Mouse (Mus musculus) erythroblast, embryonic 14.5 days (primary cell): ENCODE results near the gene Tcp11l2. TPM values are rescaled to one million over a fixed set of nuclear protein-coding genes. Genes with fewer than 3 reads are reported as not detected.

Source experiments
- H3K27me3 ChIP-seq: 2 replicates; pipeline ENCODE4 v1.6.1; 2012; ENCODE audit warnings: inconsistent platforms; ENCODE audit not compliant: control insufficient read depth
- H3K36me3 ChIP-seq: 2 replicates; pipeline ENCODE4 v1.6.1; 2012; ENCODE audit warnings: mild to moderate bottlenecking, inconsistent platforms; ENCODE audit not compliant: control insufficient read depth
- H3K4me1 ChIP-seq: 2 replicates; pipeline ENCODE4 v1.6.1; 2012; ENCODE audit warnings: inconsistent platforms; ENCODE audit not compliant: control insufficient read depth
- H3K4me3 ChIP-seq: replicated peaks from 2 replicates; pipeline ENCODE3; 2012; ENCODE audit warnings: moderate library complexity, mild to moderate bottlenecking, inconsistent platforms
- H3K9me3 ChIP-seq: 2 replicates; pipeline ENCODE4 v1.6.1; 2012; ENCODE audit warnings: low read length, inconsistent platforms, mixed read lengths; ENCODE audit not compliant: control insufficient read depth
- GATA1 ChIP-seq: IDR thresholded peaks from 2 replicates; pipeline ENCODE4 v1.6.1; 2012; ENCODE audit warnings: low read length, inconsistent platforms, mixed read lengths
- TAL1 ChIP-seq: IDR thresholded peaks from 3 replicates; pipeline ENCODE4 v1.6.1; 2012; ENCODE audit warnings: low read length, inconsistent platforms, mixed read lengths
- polyA plus RNA-seq: library from polyadenylated mRNA; stranded (reverse); fragments of >175 nt; gene quantifications from 2 replicates; pipeline ENCODE4 v1.2.3, GENCODE M21; 2012

The Tcp11l2 gene
- polyA plus RNA-seq, 1 experiment, result 0.63 TPM

DNA sequence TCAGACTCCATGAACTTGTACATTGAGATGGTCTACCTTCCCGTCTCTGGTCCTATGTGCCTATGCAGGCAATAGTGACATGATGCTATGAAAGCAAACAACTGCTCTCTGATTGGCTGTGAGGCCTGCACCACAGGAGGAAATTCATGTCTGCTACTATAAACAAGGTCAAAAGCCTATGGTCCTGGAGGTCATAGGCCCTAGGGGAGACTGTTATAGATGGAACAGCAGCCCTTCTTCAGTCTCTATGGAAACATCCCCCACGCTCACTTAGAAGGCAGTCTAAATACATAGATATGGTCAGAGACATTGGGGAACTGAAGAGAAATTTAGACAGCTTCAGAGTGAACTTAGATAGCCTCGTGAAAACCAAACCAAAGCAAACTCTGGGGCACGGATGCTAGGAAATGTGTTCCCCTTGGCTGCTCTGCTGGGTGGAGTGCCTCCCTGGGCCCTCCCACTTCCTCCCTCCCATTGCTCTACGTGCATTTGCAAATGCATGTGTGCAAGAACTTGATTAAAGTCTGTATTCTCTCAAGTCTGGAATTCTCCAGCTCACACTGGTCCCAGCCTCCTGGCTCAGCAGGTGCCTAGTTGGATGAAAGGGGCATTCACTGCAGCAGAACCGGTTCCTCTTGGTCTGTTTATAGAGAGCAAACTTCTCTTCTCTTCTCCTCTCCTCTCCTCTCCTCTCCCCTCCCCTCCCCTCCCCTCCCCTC, 22.0 kb upstream of the Tcp11l2 start:
- H3K4me3 ChIP-seq, result no peak overlapping the region
- no peaks in the 10 kb centered on the region for H3K27me3 ChIP-seq
- TF ChIP-seq GATA1 (no peak), TAL1 (no peak)
- peaks cover 2% of the 10 kb centered on the region for H3K4me1 ChIP-seq
- H3K36me3 ChIP-seq, result no peaks in the 10 kb centered on the region
- H3K9me3 ChIP-seq, result peaks cover 11% of the 10 kb centered on the region

DNA sequence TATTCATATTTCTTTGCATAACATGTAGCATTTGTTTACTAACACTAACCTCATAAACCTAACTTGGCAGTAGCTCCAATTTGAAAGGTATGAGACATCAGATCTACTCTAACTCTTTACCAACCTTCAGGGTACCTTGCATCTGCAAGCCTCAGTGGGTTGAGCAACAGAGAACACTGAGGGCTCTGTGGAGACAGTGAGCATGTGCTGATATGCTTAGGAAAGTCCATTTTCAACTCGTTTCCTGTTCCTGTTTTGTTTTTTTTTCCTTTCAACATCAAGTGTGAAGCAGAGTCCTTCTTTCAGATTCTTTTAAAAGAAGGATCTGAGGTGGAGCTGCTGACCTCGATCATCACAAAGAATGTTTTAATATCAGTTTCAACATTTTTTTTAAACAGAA, 20.3 kb upstream of the Tcp11l2 start:
- Histone ChIP-seq H3K36me3 (no peaks in the 10 kb centered on the region), H3K4me1 (peaks cover 2% of the 10 kb centered on the region), H3K4me3 (no peak overlapping the region), H3K27me3 (no peaks in the 10 kb centered on the region), H3K9me3 (peaks cover 11% of the 10 kb centered on the region)
- no peak for TF ChIP-seq TAL1
- TF ChIP-seq GATA1, result no peak

DNA sequence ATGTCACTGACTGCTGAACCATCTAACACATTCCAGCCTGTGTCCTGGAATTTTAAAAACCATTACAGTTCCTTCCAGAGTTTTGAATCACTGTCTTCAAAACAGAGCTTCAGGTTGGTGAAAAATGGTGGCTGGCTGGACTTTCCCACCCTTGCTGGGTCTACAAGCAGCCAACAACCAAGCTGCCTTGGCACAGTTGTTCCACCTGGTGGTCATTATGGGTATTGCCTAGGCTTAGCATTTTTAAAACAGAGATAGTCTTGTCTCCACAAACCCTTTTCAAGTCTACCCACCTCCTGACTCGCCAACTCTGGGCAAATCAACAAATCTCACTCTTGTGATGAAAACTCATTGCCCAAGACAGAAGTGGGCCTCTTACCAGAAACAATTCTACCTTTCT, 17.9 kb upstream of the Tcp11l2 start:
- no peak for TF ChIP-seq GATA1
- TF ChIP-seq TAL1, result no peak
- Histone ChIP-seq H3K9me3 (peaks cover 9% of the 10 kb centered on the region), H3K4me1 (peaks cover 12% of the 10 kb centered on the region), H3K4me3 (no peak overlapping the region), H3K27me3 (peaks cover 6% of the 10 kb centered on the region), H3K36me3 (no peaks in the 10 kb centered on the region)

DNA sequence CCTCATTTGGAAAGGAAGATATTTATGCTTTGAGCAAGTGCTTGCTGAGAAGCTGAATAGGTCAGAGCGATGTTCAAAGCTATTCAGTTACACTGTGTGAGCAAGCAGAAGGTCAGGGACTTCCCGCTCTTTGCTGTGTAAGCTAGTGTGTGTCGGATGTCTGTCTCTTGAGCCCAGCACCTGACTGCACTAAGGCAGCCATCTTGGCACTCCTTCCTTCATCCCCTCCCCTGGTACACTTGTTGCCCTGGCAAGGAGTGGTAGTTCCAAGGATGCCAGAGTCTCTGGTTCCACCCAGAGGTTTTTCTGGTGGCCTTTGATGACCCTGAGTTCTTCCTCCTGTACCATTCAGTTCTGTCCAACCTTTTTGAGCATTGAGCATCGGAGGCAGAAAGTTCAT, 16.4 kb upstream of the Tcp11l2 start:
- no peaks in the 10 kb centered on the region for H3K36me3 ChIP-seq
- no peak overlapping the region for H3K4me3 ChIP-seq
- peaks cover 6% of the 10 kb centered on the region for H3K27me3 ChIP-seq
- peaks cover 9% of the 10 kb centered on the region for H3K9me3 ChIP-seq
- peaks cover 9% of the 10 kb centered on the region for H3K4me1 ChIP-seq
- no peak for TF ChIP-seq GATA1
- TF ChIP-seq TAL1, result no peak

DNA sequence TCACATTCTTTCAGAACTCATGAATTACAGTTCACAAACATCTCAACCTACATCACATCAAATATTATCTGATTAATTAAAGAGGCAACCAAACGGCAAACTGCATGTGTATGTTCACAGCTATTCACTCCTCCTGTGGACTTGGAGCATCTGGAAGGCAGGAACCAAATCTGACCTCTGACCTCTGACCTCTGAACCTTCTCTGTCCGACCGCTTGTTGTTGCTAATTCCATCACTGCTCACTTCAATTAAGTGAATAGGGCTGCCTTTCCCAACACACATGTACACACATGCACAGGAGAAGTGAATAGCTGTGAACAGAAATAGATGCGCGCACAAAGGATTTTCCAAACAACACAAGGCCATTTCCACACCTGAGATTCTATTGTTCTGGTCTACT, 14.3 kb upstream of the Tcp11l2 start:
- Histone ChIP-seq H3K36me3 (no peaks in the 10 kb centered on the region), H3K4me3 (no peak overlapping the region), H3K27me3 (peaks cover 6% of the 10 kb centered on the region), H3K4me1 (peaks cover 9% of the 10 kb centered on the region), H3K9me3 (peaks cover 9% of the 10 kb centered on the region)
- TF ChIP-seq GATA1 (no peak), TAL1 (no peak)

DNA sequence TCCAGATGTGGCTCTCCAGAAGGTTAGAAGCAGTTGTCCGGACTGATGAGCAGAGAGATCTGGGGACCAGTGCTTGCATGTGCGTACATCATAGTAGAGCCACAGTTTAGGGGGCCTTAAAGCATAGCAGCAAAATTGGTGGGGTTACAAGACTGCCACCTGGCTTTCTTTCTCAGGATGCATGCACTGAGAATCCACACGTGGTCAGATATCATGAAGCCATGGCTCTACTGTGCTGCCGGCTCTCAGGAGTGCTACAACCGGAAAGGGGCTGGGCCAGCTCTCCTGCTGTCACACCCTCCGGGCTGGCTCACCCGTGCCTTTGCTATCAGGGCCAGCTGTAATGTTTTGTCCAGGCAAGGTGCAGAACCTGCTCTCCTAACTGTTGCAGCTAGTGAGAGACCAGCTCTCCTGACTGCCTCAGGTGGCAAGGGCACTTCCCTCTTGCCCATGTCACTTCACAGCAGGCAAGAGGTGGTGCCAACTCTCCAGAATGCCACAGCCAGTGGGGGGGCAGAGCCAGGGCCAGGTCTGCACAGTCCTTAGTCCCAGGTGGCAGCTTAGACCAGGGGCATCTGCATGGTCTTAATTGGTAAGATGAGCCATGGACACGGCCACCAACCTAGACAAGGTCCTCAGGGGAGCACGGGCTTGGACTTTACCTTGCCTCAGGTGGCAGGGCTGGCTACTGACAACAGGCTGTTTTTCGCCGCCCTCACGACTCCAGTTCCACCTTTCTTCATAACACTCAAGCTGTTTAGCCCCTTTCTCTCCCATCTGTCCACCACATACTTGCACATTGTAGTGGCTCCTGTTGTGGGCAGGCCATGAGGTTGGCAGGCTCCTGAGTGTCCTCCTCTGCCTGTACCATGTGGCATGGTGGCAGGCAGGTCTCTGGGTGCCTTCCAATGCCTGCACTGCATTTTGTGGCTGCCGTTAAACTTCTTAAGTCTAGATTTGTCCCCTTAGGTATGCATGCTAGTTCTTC, 13.6 kb upstream of the Tcp11l2 start:
- no peaks in the 10 kb centered on the region for H3K36me3 ChIP-seq
- H3K4me3 ChIP-seq, result no peak overlapping the region
- H3K27me3 ChIP-seq, result peaks cover 6% of the 10 kb centered on the region
- H3K9me3 ChIP-seq, result peaks cover 8% of the 10 kb centered on the region
- TF ChIP-seq GATA1, result no peak
- no peak for TF ChIP-seq TAL1
- H3K4me1 ChIP-seq, result peaks cover 9% of the 10 kb centered on the region

DNA sequence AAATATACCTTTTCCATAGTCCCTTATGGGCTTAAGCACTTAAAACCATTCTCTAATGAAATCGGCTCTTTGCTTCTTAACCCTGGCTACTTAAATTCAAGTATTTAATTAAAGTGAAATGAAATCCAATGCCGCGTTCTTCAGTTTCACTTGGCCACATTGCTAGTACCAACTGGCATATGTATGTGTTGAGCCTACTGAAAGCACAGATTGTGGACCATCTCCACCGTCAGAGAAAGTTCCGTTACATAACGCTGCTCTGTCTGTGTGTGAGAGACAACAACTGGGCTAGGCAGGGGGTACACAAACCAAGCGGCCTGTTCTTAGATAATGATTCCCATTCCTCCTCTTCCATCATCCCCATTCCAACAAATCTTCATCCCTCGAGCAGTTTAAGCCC, 12.0 kb upstream of the Tcp11l2 start:
- Histone ChIP-seq H3K36me3 (no peaks in the 10 kb centered on the region), H3K4me1 (peaks cover 9% of the 10 kb centered on the region), H3K4me3 (no peak overlapping the region), H3K9me3 (no peaks in the 10 kb centered on the region), H3K27me3 (peaks cover 6% of the 10 kb centered on the region)
- TF ChIP-seq GATA1 (no peak), TAL1 (no peak)

DNA sequence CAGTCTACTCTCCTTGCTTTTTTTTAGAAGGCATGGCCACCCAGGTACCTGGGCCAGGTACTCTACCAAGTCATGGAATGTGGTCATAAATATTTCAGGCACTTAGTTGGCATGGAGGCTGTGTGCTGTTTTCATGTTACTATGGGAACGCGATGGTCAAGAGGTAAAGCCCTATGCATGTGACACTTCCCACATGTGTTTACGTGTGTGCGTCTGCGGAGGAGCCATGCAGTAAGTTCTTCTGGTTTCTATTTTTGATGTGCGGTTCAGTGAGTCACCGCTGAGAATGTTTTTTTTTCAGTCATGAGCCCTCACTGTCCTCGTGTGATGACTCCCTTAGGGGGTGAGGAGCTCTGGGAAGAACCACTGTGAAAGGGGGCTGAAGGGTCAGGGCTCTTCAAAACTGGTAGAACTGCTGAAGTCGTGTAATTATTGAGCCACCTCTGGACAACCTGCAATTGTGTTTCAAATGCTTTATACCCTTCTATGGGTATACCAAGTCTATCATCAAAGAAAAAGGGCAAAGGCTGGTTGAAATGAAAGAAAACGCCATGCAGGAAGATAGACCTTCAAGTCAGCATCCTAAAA, 5.3 kb upstream of the Tcp11l2 start:
- H3K4me1 ChIP-seq, result peaks cover 34% of the 10 kb centered on the region
- H3K36me3 ChIP-seq, result no peaks in the 10 kb centered on the region

More for the DNA sequence above, 5.3 kb upstream of the Tcp11l2 start:
- peaks cover 11% of the 10 kb centered on the region for H3K27me3 ChIP-seq
- no peak for TF ChIP-seq GATA1
- TF ChIP-seq TAL1, result no peak
- no peaks in the 10 kb centered on the region for H3K9me3 ChIP-seq
- no peak overlapping the region for H3K4me3 ChIP-seq
